Mouse (Mus musculus) liver, postnatal 0 days (tissue): ENCODE measurements around the gene 4930447C04Rik. TPM values are rescaled to one million over a fixed set of nuclear protein-coding genes. Genes with fewer than 3 reads are reported as not detected.

Experiments used
- ATAC-seq: fragments of 200-750 bp; cut with Nextera tagmentation; 2 replicates; pipeline ENCODE4 v1.8.0; 2017; ENCODE audit warnings: mild to moderate bottlenecking, moderate library complexity
- DNase-seq: peaks from one replicate; pipeline ENCODE4 v3.0.0-alpha.2; 2016
- H3K27ac ChIP-seq: fragments of 300-500 bp; sonication (generic); 2 replicates; pipeline ENCODE4 v1.5.1; 2014; ENCODE audit warnings: antibody characterized with exemption, moderate library complexity, mild to moderate bottlenecking, low read depth
- H3K27me3 ChIP-seq: fragments of 300-500 bp; sonication (generic); 2 replicates; pipeline ENCODE4 v1.6.1; 2014; ENCODE audit warnings: low read length, control low read depth, mixed read lengths; ENCODE audit not compliant: insufficient read depth
- H3K36me3 ChIP-seq: fragments of 300-500 bp; sonication (generic); replicated peaks from 2 replicates; pipeline ENCODE4 v1.6.1; 2014; ENCODE audit warnings: mild to moderate bottlenecking, control low read depth, low read length, moderate library complexity, mixed read lengths; ENCODE audit not compliant: insufficient read depth
- H3K4me1 ChIP-seq: fragments of 300-500 bp; sonication (generic); 2 replicates; pipeline ENCODE4 v1.6.1; 2014; ENCODE audit warnings: antibody characterized with exemption, mild to moderate bottlenecking, control low read depth; ENCODE audit not compliant: insufficient read depth
- H3K4me2 ChIP-seq: fragments of 300-500 bp; sonication (generic); 2 replicates; pipeline ENCODE4 v1.6.1; 2014; ENCODE audit warnings: low read depth, mild to moderate bottlenecking, low read length, moderate library complexity, mixed read lengths
- H3K4me3 ChIP-seq: fragments of 300-500 bp; sonication (generic); 2 replicates; pipeline ENCODE4 v1.5.1; 2014; ENCODE audit warnings: low read depth, low read length
- H3K9ac ChIP-seq: fragments of 300-500 bp; sonication (generic); replicated peaks from 2 replicates; pipeline ENCODE4 v1.6.1; 2014; ENCODE audit warnings: mild to moderate bottlenecking, moderate library complexity
- H3K9me3 ChIP-seq: fragments of 300-500 bp; sonication (generic); 2 replicates; pipeline ENCODE4 v1.6.1; 2016; ENCODE audit warnings: mild to moderate bottlenecking, control low read depth, low read length, mixed read lengths
- CTCF ChIP-seq: sonication (generic); IDR thresholded peaks from 2 replicates; pipeline ENCODE4 v1.5.1; 2016; ENCODE audit warnings: antibody characterized with exemption, low read depth
- EP300 ChIP-seq: IDR thresholded peaks from 2 replicates; pipeline ENCODE4 v1.6.1; 2016; ENCODE audit warnings: antibody characterized with exemption, low read depth, mild to moderate bottlenecking
- WGBS: fragments of 180-500 bp; shearing (Covaris S2); extraction: QIAGEN DNeasy Blood & Tissue Kit; methylation state at CpG from one replicate; pipeline ENCODE4 v1.1.7; 2014; ENCODE audit not compliant: insufficient replicate concordance; 5-methylcytosine and 5-hydroxymethylcytosine counted together
- polyA plus RNA-seq: library from polyadenylated mRNA; unstranded; fragments of >200 nt; fragmentation: Nextera tagmentation; extraction: Ambion mirVana; gene quantifications from 2 replicates; pipeline ENCODE4 v1.2.1, GENCODE M21; 2015

Gene 4930447C04Rik
- polyA plus RNA-seq, 1 experiment from 2014 or later, result 0.14 TPM

GRCm38 (mm10) chr12:72945301-72946063, 4.9 kb upstream of the 4930447C04Rik start:
- no peak for DNase-seq
- Histone ChIP-seq H3K9ac (no peak overlapping the region), H3K9me3 (no peaks in the 10 kb centered on the region), H3K4me3 (peak overlapping the region; percentile 29), H3K27me3 (peaks cover 90% of the 10 kb centered on the region), H3K4me2 (peak overlapping the region; percentile 58), H3K4me1 (peaks cover 7% of the 10 kb centered on the region; the same call in 1 of the 2 replicates), H3K27ac (no peak overlapping the region), H3K36me3 (no peaks in the 10 kb centered on the region)
- no peak for ATAC-seq
- WGBS, result under 1% methylated on average over 55 of the region's 89 CpGs
- no peak for TF ChIP-seq CTCF
- TF ChIP-seq EP300, result no peak

GRCm38 (mm10) chr12:72944411-72945225, 4.0 kb upstream of the 4930447C04Rik start:
- 4% methylated on average over 23 of the region's 24 CpGs for WGBS
- Histone ChIP-seq H3K27ac (no peak overlapping the region), H3K4me3 (peak overlapping the region; percentile 29), H3K9ac (no peak overlapping the region), H3K4me2 (peak overlapping the region; percentile 58), H3K4me1 (peaks cover 7% of the 10 kb centered on the region; the same call in 1 of the 2 replicates), H3K36me3 (no peaks in the 10 kb centered on the region), H3K27me3 (peaks cover 96% of the 10 kb centered on the region), H3K9me3 (no peaks in the 10 kb centered on the region)
- ATAC-seq (no peak), DNase-seq (no peak)
- no peak for TF ChIP-seq CTCF
- TF ChIP-seq EP300, result no peak

GRCm38 (mm10) chr12:72943574-72944110, 3.1 kb upstream of the 4930447C04Rik start:
- WGBS, result 9% methylated on average over 2 of the region's 2 CpGs
- Histone ChIP-seq H3K27me3 (peaks cover 99% of the 10 kb centered on the region), H3K27ac (no peak overlapping the region), H3K9me3 (no peaks in the 10 kb centered on the region), H3K4me3 (no peak overlapping the region), H3K36me3 (no peaks in the 10 kb centered on the region), H3K4me2 (no peak overlapping the region), H3K9ac (no peak overlapping the region), H3K4me1 (peaks cover 7% of the 10 kb centered on the region; the same call in 1 of the 2 replicates)
- TF ChIP-seq EP300, result no peak
- TF ChIP-seq CTCF, result no peak
- DNase-seq (no peak), ATAC-seq (no peak)

GRCm38 (mm10) chr12:72942171-72942570, 1.6 kb upstream of the 4930447C04Rik start:
- ATAC-seq (no peak), DNase-seq (no peak)
- Histone ChIP-seq H3K4me3 (no peak overlapping the region), H3K36me3 (no peaks in the 10 kb centered on the region), H3K9me3 (no peaks in the 10 kb centered on the region), H3K4me1 (peaks cover 7% of the 10 kb centered on the region; the same call in 1 of the 2 replicates), H3K9ac (no peak overlapping the region), H3K27me3 (peaks cover 99% of the 10 kb centered on the region), H3K4me2 (no peak overlapping the region), H3K27ac (no peak overlapping the region)
- TF ChIP-seq EP300 (no peak), CTCF (no peak)
- WGBS, result 26% methylated on average over 6 of the region's 6 CpGs

- TF ChIP-seq EP300 (no peak), CTCF (no peak)
- no peak for ATAC-seq
- no peaks in the 10 kb centered on the region for H3K36me3 ChIP-seq
- no peaks in the 10 kb centered on the region for H3K9me3 ChIP-seq
- no peak overlapping the region for H3K4me2 ChIP-seq
- WGBS, result 2% methylated on average over 32 of the region's 32 CpGs
- DNase-seq, result no peak
- peaks cover 99% of the 10 kb centered on the region for H3K27me3 ChIP-seq
- no peak overlapping the region for H3K9ac ChIP-seq
- peaks cover 7% of the 10 kb centered on the region; the same call in 1 of the 2 replicates for H3K4me1 ChIP-seq
- no peak overlapping the region for H3K4me3 ChIP-seq
- no peak overlapping the region for H3K27ac ChIP-seq
Measured at GRCm38 (mm10) chr12:72941398-72942051, 951 bp upstream of the 4930447C04Rik start.
